Mouse (Mus musculus): ENCODE measurements around the gene Pld4.

DNA sequence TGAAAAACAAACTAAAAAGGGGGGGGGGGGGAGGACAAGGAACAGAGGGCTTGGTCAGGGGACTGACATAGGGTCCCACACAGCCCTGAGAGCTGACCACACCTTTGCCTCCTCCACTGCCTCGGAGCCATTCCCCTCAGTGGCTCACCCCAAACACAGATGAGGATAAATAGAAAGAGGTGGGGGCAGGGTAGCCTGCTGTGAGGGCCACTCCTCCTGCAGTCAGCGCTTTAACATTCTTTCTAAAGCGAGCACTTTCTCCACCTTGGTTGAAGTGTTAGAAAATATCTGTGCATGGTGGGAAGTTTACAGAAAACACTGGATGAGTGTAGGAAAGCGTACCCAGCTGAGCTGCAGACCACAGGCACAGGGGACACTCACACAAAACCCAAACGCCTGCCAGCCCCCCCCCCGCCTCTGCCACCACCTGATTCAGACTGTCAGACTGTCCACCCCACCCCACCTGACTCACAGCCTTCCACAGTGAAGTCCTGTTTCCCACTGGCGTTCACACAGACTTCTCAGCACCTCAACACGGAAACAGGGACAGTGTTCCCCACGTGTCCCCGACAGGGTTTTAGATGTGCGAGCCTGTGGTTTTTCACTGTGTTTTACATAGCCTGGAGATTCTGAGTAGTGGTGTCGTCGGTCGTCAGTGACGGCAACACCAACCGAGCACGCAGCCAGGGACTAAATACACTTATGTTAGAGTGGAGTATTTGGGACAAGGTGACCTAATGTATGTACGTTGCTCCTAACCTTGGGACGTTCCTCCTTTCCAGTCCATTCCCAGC is 49.8 kb downstream of the Pld4 start:
- no peak for TF ChIP-seq CTCF (IDR thresholded peaks at IDR 0.05; ENCODE audit: control insufficient read depth, insufficient read depth, insufficient replicate concordance, low read depth, low read length)
- TF ChIP-seq POLR2A (IDR thresholded peaks at IDR 0.05; ENCODE audit: control insufficient read depth, low read depth, low read length): no peak
